Mouse (Mus musculus): ENCODE results near the gene Olfr649.

The Olfr649 gene

GRCm38 (mm10) chr7:104195885-104196284 is at the start of gene Olfr649:
Gene Olfr649 (minus strand): TSS chr7:104195985.
- DNase-seq, result no peak

- peak; percentile 71 to 81 for DNase-seq
Observed at GRCm38 (mm10) chr7:104244287-104245181, 48.7 kb upstream of the Olfr649 start, which contains the start of gene Trim34a. Gene Trim34a (plus strand): TSS chr7:104244457.

GRCm38 (mm10) chr7:104243616-104244015 is 47.8 kb upstream of the Olfr649 start:
- DNase-seq, result no peak

- no peak for DNase-seq
Observed at GRCm38 (mm10) chr7:104240857-104241256, 45.1 kb upstream of the Olfr649 start.

- DNase-seq, result peak in 1 of 2 experiments; percentile 61
Observed at GRCm38 (mm10) chr7:104231203-104231602, 35.4 kb upstream of the Olfr649 start.

- DNase-seq, result peak; percentile 91 to 94
Observed at GRCm38 (mm10) chr7:104218701-104219569, 23.1 kb upstream of the Olfr649 start, which contains the start of gene Trim6. Gene Trim6 (plus strand): TSS chr7:104218793.

GRCm38 (mm10) chr7:104217881-104218280 is 22.1 kb upstream of the Olfr649 start:
- no peak for DNase-seq

- no peak for DNase-seq
Observed at GRCm38 (mm10) chr7:104216011-104216535, 20.3 kb upstream of the Olfr649 start.

GRCm38 (mm10) chr7:104206197-104206596 is 10.4 kb upstream of the Olfr649 start:
- no peak for DNase-seq

GRCm38 (mm10) chr7:104199822-104200221 is 4.0 kb upstream of the Olfr649 start:
- peak; percentile 80 to 87 for DNase-seq

GRCm38 (mm10) chr7:104191275-104191674 is 4.5 kb downstream of the Olfr649 start:
- DNase-seq, result no peak

GRCm38 (mm10) chr7:104183292-104183691 is 12.5 kb downstream of the Olfr649 start, which contains the start of gene Olfr648:
Gene Olfr648 (minus strand): TSS chr7:104183392.
- DNase-seq, result no peak

GRCm38 (mm10) chr7:104179074-104179473 is 16.7 kb downstream of the Olfr649 start:
- no peak for DNase-seq

- DNase-seq, result no peak
Observed at GRCm38 (mm10) chr7:104178422-104179054, 17.2 kb downstream of the Olfr649 start.

GRCm38 (mm10) chr7:104175085-104175484 is 20.7 kb downstream of the Olfr649 start:
- no peak for DNase-seq

- DNase-seq, result no peak
Observed at GRCm38 (mm10) chr7:104169634-104170204, 26.1 kb downstream of the Olfr649 start.

- no peak for DNase-seq
Observed at GRCm38 (mm10) chr7:104167105-104167504, 28.7 kb downstream of the Olfr649 start.

- DNase-seq, result no peak
Observed at GRCm38 (mm10) chr7:104150456-104150855, 45.3 kb downstream of the Olfr649 start, which contains the start of gene Ubqlnl. Gene Ubqlnl (minus strand): TSS chr7:104150556.

GRCm38 (mm10) chr7:104143179-104143578 is 52.6 kb downstream of the Olfr649 start, which contains the start of gene Ubqln3:
Gene Ubqln3 (minus strand): TSS chr7:104143279.
- no peak for DNase-seq

Measured in kidney, postnatal 25 days (tissue).